Mouse (Mus musculus): ENCODE measurements around the gene Cst11. TPM values are rescaled to one million over a fixed set of nuclear protein-coding genes. Genes with fewer than 3 reads are reported as not detected.

Gene Cst11
- total and polyA plus RNA-seq, 3 experiments: not detected

- H3K9ac ChIP-seq (ENCODE audit: insufficient read depth, low read depth): no peak overlapping the region
- dilution Hi-C loops (cut with MboI; ENCODE audit: extremely low pct_ligation_motif_present, extremely low pct_unique_long_range_greater_than_20kb, low sequenced_read_pairs) (no loop called here), in situ Hi-C loops (cut with MboI; ENCODE audit: low pct_ligation_motif_present, low pct_unique_long_range_greater_than_20kb, low sequenced_read_pairs) (no loop called here)
- TF ChIP-seq USF2 (conservative IDR thresholded peaks at IDR 0.05; ENCODE audit: low read depth, low read length): no peak
- TF ChIP-seq BHLHE40 (IDR thresholded peaks at IDR 0.05; ENCODE audit: low read depth, low read length): no peak
- no peak for TF ChIP-seq ZMIZ1 (IDR thresholded peaks at IDR 0.05; ENCODE audit: low read depth, low read length)
- TF ChIP-seq JUN (IDR thresholded peaks at IDR 0.05; ENCODE audit: insufficient read depth, low read depth, low read length): no peak
- TF ChIP-seq MYC (IDR thresholded peaks at IDR 0.05; ENCODE audit: low read depth, low read length): no peak
- no peak for TF ChIP-seq JUND (conservative IDR thresholded peaks at IDR 0.05; ENCODE audit: low read depth, low read length)
- TF ChIP-seq EP300 (IDR thresholded peaks at IDR 0.05; ENCODE audit: low read length): no peak
- TF ChIP-seq NRF1 (IDR thresholded peaks at IDR 0.05; ENCODE audit: low read depth, low read length): no peak
- H3K79me2 ChIP-seq (replicated peaks; ENCODE audit: control insufficient read depth, extremely low read depth, insufficient read depth, poor library complexity, severe bottlenecking): no peaks in the 10 kb centered on the region
- no peaks in the 10 kb centered on the region for H3K4me1 ChIP-seq (ENCODE audit: control insufficient read depth in 1 of 2, insufficient read depth in 2 of 2)
- H3K27ac ChIP-seq (ENCODE audit: insufficient read depth, low read depth): no peak overlapping the region
- no peak overlapping the region for H3K4me2 ChIP-seq (ENCODE audit: insufficient read depth, low read depth, poor library complexity, severe bottlenecking)
- H3K9me3 ChIP-seq (replicated peaks; ENCODE audit: low read length): no peaks in the 10 kb centered on the region
- H3K4me3 ChIP-seq (replicated peaks in 1 of 3; ENCODE audit: low read depth in 2 of 3, low read length in 2 of 3, poor library complexity in 1 of 3): no peak overlapping the region
- no peak for DNase-seq (ENCODE audit: extremely low read depth)
- H3K27me3 ChIP-seq (replicated peaks): no peaks in the 10 kb centered on the region
- no peaks in the 10 kb centered on the region for H3K36me3 ChIP-seq (replicated peaks in 1 of 2; ENCODE audit: control insufficient read depth in 1 of 2, insufficient read depth in 1 of 2, low read length in 1 of 2)
These were observed 30.2 kb upstream of the Cst11 start for GRCm38 (mm10) chr2:148801491-148801921.

DNA sequence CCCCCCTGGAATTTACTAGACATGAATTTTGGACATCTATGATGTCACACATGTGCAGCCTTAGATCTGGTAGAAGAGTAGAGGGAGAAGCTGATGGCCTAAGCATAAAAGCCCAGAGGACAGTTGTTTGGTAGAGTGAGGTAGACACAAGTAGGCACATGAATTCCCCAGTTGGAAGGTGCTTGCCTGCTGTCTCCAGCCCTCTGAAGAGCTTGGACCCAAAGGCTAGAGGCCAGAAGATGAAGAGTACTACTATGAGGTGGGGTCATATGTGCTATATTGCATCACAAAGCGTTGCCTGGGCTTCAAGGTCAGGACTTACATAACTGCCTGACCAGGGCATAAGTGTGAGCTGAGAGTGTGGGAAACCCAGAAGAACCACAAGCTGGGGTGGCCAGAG lies 27.2 kb upstream of the Cst11 start, which contains the start of gene Cst8:
TSS of gene Cst8 (plus strand) at position 301 of the 400 bp plus-strand sequence.
- dilution Hi-C loops (cut with MboI; ENCODE audit: extremely low pct_ligation_motif_present, extremely low pct_unique_long_range_greater_than_20kb, low sequenced_read_pairs) (no loop called here), in situ Hi-C loops (cut with MboI; ENCODE audit: low pct_ligation_motif_present, low pct_unique_long_range_greater_than_20kb, low sequenced_read_pairs) (no loop called here)
- Histone ChIP-seq H3K9ac (ENCODE audit: insufficient read depth, low read depth) (no peak within 1 kb of the TSS), H3K9me3 (replicated peaks; ENCODE audit: low read length) (no peaks in the 10 kb centered on the region), H3K79me2 (replicated peaks; ENCODE audit: control insufficient read depth, extremely low read depth, insufficient read depth, poor library complexity, severe bottlenecking) (no peaks in the 10 kb centered on the region), H3K4me1 (ENCODE audit: control insufficient read depth in 1 of 2, insufficient read depth in 2 of 2) (no peaks in the 10 kb centered on the region), H3K27me3 (replicated peaks) (no peaks in the 10 kb centered on the region), H3K4me3 (replicated peaks in 1 of 3; ENCODE audit: low read depth in 2 of 3, low read length in 2 of 3, poor library complexity in 1 of 3) (no peak within 1 kb of the TSS), H3K36me3 (replicated peaks in 1 of 2; ENCODE audit: control insufficient read depth in 1 of 2, insufficient read depth in 1 of 2, low read length in 1 of 2) (no peaks in the 10 kb centered on the region), H3K27ac (ENCODE audit: insufficient read depth, low read depth) (no peak within 1 kb of the TSS), H3K4me2 (ENCODE audit: insufficient read depth, low read depth, poor library complexity, severe bottlenecking) (no peak within 1 kb of the TSS)
- no peak for DNase-seq (ENCODE audit: extremely low read depth)
- TF ChIP-seq BHLHE40 (IDR thresholded peaks at IDR 0.05; ENCODE audit: low read depth, low read length) (no peak), KAT2A (IDR thresholded peaks at IDR 0.05; ENCODE audit: insufficient replicate concordance, low read length) (no peak), TCF12 (IDR thresholded peaks at IDR 0.05; ENCODE audit: low read depth, low read length) (no peak), ETS1 (conservative IDR thresholded peaks at IDR 0.05; ENCODE audit: low read depth, low read length) (no peak), PAX5 (IDR thresholded peaks at IDR 0.05; ENCODE audit: low read length) (no peak), TBP (conservative IDR thresholded peaks at IDR 0.05; ENCODE audit: low read depth, low read length) (no peak), JUND (conservative IDR thresholded peaks at IDR 0.05; ENCODE audit: low read depth, low read length) (no peak), MAX (IDR thresholded peaks at IDR 0.05; ENCODE audit: low read length) (no peak), IRF4 (IDR thresholded peaks at IDR 0.05; ENCODE audit: low read depth, low read length) (no peak)
